Mouse (Mus musculus) spleen, adult 2 months (tissue): ENCODE measurements at regions not wholly inside any gene's neighbourhood (a gene's known extent, or its start where the extent isn't known, plus 50 kb on each side); places are given as distances from the start of the nearest gene placed in this dataset.

Experiments
- CTCF ChIP-seq: fragments of 200-500 bp; IDR thresholded peaks from 2 replicates; pipeline ENCODE4 v1.5.1; 2011; ENCODE audit warnings: mild to moderate bottlenecking, inconsistent platforms; ENCODE audit not compliant: insufficient read depth, insufficient read length, insufficient replicate concordance; ENCODE audit errors: extremely low read depth
- POLR2A ChIP-seq: fragments of 200-500 bp; IDR thresholded peaks from 2 replicates; pipeline ENCODE4 v1.6.1; 2011; ENCODE audit warnings: low read depth, low read length, inconsistent platforms

- TF ChIP-seq CTCF: no peak
- no peak for TF ChIP-seq POLR2A
These were observed 122.1 kb downstream of the Evx1 start for GRCm38 (mm10) chr6:52435358-52435757.
